Mouse (Mus musculus): ENCODE measurements at regions not wholly inside any gene's neighbourhood (a gene's known extent, or its start where the extent isn't known, plus 50 kb on each side); places are given as distances from the start of the nearest gene placed in this dataset.

DNA sequence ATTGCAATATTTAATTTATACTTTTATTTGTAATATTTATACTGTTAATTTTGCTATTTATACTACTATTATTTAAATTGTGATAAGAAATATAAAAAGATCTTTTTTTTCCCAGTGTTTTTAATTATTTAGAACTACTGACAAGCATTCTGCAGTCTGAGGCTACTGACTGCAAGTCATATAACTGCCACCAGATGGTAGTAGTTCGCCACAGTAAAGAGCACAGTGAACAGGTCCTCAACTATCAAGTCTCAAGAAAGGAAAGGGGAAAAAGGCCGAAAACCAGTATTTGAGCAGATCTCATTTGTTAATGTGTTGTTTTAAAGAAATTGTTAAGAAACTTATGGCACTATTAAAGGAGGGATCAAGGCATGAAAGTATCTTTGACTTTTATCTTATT lies 289.6 kb upstream of the Kcnh7 start:
- H3K4me3 ChIP-seq, result no peak overlapping the region
- no peaks in the 10 kb centered on the region for H3K36me3 ChIP-seq
- no peaks in the 10 kb centered on the region for H3K9me3 ChIP-seq (replicated peaks)
- ATAC-seq (ENCODE audit: insufficient number of reproducible peaks, low FRiP score), result no peak
- 18% methylated on average over 2 of the region's 2 CpGs for WGBS
- no peaks in the 10 kb centered on the region for H3K27me3 ChIP-seq (replicated peaks)
- no peak overlapping the region for H3K27ac ChIP-seq (ENCODE audit: poor library complexity, severe bottlenecking)
- H3K4me1 ChIP-seq (replicated peaks), result no peaks in the 10 kb centered on the region
- H3K9ac ChIP-seq, result no peak overlapping the region
- no peak overlapping the region for H3K4me2 ChIP-seq

DNA sequence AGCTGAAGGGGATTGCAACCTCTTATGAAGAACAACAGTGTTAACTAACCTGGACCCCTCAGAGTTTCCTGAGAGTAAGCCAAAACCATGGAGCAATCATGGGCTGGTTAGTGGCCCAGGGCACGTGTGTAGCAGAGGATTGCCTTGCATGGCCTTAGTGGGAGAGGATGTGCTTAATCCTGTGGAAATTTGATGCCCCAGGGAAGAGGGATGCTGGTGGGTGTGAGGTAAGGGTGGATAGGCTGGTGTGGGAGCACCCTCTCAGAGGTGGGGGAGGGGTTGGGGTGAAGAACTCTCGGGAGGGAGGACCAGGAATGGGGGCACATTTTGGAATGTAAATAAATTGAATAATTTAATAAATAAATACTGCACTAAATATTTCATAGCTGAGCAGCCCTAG lies 288.2 kb upstream of the Kcnh7 start:
- no peaks in the 10 kb centered on the region for H3K36me3 ChIP-seq
- H3K27me3 ChIP-seq (replicated peaks), result no peaks in the 10 kb centered on the region
- no peak for ATAC-seq (ENCODE audit: insufficient number of reproducible peaks, low FRiP score)
- no peak overlapping the region for H3K4me2 ChIP-seq
- no peak overlapping the region for H3K4me3 ChIP-seq
- H3K4me1 ChIP-seq (replicated peaks), result no peaks in the 10 kb centered on the region
- no peak overlapping the region for H3K27ac ChIP-seq (ENCODE audit: poor library complexity, severe bottlenecking)
- H3K9me3 ChIP-seq (replicated peaks), result no peaks in the 10 kb centered on the region
- WGBS, result 62% methylated on average over 2 of the region's 2 CpGs
- no peak overlapping the region for H3K9ac ChIP-seq

DNA sequence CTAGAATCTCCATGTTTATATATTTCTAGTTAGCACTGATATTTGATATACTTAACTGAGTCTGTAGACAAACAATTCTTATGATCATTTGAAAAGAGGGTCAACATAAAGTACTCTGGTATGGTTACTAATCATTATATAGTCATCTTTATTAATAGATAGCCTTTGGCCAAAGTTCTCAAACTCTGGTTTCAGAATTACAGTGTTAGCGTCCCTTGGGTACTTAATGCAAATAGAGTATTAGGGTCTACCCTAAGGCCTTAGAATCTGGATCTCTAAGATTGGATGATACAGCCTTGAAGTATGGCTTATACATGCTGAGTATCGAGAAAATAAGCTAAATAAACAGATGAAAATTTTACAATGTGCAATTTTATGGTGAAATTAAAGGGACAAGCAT lies 275.0 kb upstream of the Kcnh7 start:
- ATAC-seq (ENCODE audit: insufficient number of reproducible peaks, low FRiP score), result no peak
- Histone ChIP-seq H3K4me3 (no peak overlapping the region), H3K9me3 (replicated peaks) (no peaks in the 10 kb centered on the region), H3K9ac (no peak overlapping the region), H3K4me2 (no peak overlapping the region), H3K36me3 (no peaks in the 10 kb centered on the region), H3K27me3 (replicated peaks) (no peaks in the 10 kb centered on the region), H3K4me1 (replicated peaks) (peaks cover 11% of the 10 kb centered on the region), H3K27ac (ENCODE audit: poor library complexity, severe bottlenecking) (no peak overlapping the region)
- 79% methylated on average over 2 of the region's 2 CpGs for WGBS

DNA sequence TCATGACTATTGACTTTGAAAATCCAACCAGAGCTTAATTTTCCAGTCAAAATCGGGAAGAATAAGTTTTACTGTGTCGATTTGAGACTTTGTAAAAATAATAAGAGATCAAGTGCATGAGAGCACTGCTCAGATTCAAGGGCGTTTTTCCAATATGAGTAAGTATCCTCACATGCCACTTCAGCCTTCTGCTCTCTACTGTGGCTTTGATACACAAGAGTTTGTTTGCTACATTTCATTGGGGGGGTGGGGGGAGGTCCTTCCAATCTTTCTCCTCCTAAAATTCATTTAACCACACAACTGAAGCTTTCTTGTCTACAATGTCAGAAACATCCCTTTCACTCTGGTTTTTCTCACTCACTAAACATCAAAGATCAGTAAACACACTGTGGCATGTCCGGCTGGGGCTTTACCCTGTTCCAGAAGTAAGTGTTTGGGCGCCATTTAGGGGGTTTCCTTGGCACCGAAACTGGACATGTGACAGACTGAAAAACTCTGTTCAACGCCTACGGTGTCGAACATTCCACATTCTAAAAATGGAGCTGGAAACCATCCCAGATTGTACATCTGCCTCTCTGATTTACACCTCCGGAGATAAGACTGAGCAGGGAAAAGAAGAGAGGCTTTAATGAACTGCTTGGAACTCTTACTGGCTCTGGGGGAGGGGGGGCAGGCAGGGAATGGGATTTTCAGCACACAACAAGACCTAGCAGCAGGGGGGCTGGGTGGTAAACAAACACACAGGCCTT lies 270.4 kb upstream of the Kcnh7 start:
- Histone ChIP-seq H3K9ac (no peak overlapping the region), H3K4me2 (peak overlapping the region; percentile 45), H3K9me3 (replicated peaks) (no peaks in the 10 kb centered on the region), H3K36me3 (no peaks in the 10 kb centered on the region), H3K27me3 (replicated peaks) (no peaks in the 10 kb centered on the region), H3K27ac (ENCODE audit: poor library complexity, severe bottlenecking) (0 out of 2 replicates have a peak overlapping the region, but pooled peaks have one; percentile 32), H3K4me3 (no peak overlapping the region), H3K4me1 (replicated peaks) (peaks cover 15% of the 10 kb centered on the region)
- WGBS, result 35% methylated on average over 10 of the region's 10 CpGs
- peak; percentile 48; the same call in 1 of the 2 replicates for ATAC-seq (ENCODE audit: insufficient number of reproducible peaks, low FRiP score)

DNA sequence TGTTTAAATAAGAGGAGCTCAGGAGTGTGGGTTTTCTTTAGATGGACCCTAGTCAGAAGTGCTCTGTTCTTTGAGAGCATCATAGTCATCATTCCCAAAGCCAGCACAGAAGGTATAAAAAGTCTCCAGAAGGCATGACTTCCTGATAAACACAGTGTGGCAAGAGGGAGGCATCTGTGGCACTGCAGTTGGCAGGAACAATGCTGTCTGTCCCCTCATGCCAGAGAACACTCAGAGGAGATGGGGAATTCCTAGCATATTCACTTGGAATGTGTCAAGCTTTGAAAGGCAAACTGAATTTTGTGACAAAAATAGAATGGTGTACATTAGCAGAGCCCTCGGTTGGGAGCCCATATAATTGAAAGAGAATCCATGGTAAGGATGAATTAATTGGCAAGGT lies 268.8 kb upstream of the Kcnh7 start:
- no peaks in the 10 kb centered on the region for H3K36me3 ChIP-seq
- no peaks in the 10 kb centered on the region for H3K27me3 ChIP-seq (replicated peaks)
- WGBS, result 20% methylated on average over 1 of the region's 1 CpGs
- no peak overlapping the region for H3K4me2 ChIP-seq
- H3K4me3 ChIP-seq, result no peak overlapping the region
- H3K27ac ChIP-seq (ENCODE audit: poor library complexity, severe bottlenecking), result no peak overlapping the region
- no peak for ATAC-seq (ENCODE audit: insufficient number of reproducible peaks, low FRiP score)
- peaks cover 15% of the 10 kb centered on the region for H3K4me1 ChIP-seq (replicated peaks)
- no peak overlapping the region for H3K9ac ChIP-seq
- no peaks in the 10 kb centered on the region for H3K9me3 ChIP-seq (replicated peaks)

DNA sequence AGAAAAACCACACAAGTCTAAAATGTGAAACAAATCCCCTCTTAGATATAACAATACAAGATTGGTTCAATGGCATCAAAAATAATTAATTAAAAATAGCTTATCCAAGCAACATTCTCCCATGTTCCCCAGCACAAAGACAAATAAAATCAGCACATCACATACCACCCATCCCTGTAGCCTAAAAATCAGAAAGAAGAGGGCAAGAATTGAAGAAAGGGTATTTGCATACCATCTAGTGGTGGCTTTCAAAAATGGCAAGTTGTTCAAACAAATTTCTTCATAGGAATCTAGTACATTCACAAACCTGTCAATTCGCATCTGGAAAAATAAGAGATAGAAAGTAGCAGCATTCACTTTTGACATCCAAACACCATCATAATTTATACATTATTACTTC lies 268.1 kb upstream of the Kcnh7 start:
- no peaks in the 10 kb centered on the region for H3K27me3 ChIP-seq (replicated peaks)
- H3K4me3 ChIP-seq, result no peak overlapping the region
- H3K4me1 ChIP-seq (replicated peaks), result peaks cover 15% of the 10 kb centered on the region
- ATAC-seq (ENCODE audit: insufficient number of reproducible peaks, low FRiP score), result no peak
- H3K4me2 ChIP-seq, result no peak overlapping the region
- H3K36me3 ChIP-seq, result no peaks in the 10 kb centered on the region
- no peak overlapping the region for H3K27ac ChIP-seq (ENCODE audit: poor library complexity, severe bottlenecking)
- no peaks in the 10 kb centered on the region for H3K9me3 ChIP-seq (replicated peaks)
- H3K9ac ChIP-seq, result no peak overlapping the region
- WGBS, result 60% methylated on average over 1 of the region's 1 CpGs

DNA sequence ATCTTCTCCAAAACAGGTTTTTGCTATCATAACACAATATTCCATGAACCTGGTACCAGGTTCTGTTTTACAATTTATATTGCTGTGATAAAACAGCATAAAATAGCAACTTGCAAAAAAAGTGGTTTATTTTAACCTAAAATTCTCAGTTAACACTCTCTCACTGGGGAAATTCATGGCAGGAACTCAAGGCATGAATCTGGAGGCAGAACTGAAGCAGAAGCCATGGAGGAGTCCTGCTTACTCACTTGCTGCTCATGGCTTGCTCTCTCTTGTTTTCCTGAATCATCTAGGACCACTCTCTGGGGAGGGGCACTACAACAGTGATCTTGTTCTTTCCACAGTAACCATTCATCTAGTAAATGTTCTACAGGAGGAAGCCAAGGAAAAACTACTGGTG lies 250.2 kb upstream of the Kcnh7 start:
- Histone ChIP-seq H3K36me3 (no peaks in the 10 kb centered on the region), H3K9me3 (replicated peaks) (no peaks in the 10 kb centered on the region), H3K4me1 (replicated peaks) (no peaks in the 10 kb centered on the region), H3K4me2 (no peak overlapping the region), H3K9ac (no peak overlapping the region), H3K27me3 (replicated peaks) (no peaks in the 10 kb centered on the region), H3K27ac (ENCODE audit: poor library complexity, severe bottlenecking) (no peak overlapping the region), H3K4me3 (no peak overlapping the region)
- ATAC-seq (ENCODE audit: insufficient number of reproducible peaks, low FRiP score), result no peak

DNA sequence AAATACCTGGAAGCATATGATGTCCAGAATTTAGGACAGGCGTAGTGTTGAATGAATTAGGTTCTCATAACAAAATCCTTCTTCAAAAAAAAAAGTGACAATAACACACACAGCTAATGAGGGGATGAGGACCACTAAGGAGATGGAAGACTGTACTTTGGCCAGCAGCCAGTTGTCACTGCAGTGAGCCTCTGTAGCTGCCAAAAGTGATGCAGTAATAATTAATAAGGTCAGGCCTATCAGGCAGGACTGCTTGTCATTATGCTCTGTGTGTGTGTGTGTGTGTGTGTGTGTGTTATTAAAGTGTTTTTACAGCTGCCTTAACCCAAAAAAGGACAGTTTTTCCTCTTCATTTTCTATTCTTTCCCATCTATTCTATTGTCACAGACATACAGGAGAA lies 221.3 kb upstream of the Kcnh7 start:
- no peak overlapping the region for H3K27ac ChIP-seq (ENCODE audit: poor library complexity, severe bottlenecking)
- H3K36me3 ChIP-seq, result no peaks in the 10 kb centered on the region
- H3K4me1 ChIP-seq (replicated peaks), result no peaks in the 10 kb centered on the region
- H3K9me3 ChIP-seq (replicated peaks), result no peaks in the 10 kb centered on the region
- H3K4me3 ChIP-seq, result no peak overlapping the region
- H3K27me3 ChIP-seq (replicated peaks), result no peaks in the 10 kb centered on the region
- no peak overlapping the region for H3K4me2 ChIP-seq
- WGBS, result 86% methylated on average over 1 of the region's 1 CpGs
- ATAC-seq (ENCODE audit: insufficient number of reproducible peaks, low FRiP score), result no peak
- H3K9ac ChIP-seq, result no peak overlapping the region

Data from heart, embryonic 12.5 days (tissue).